Mouse (Mus musculus): ENCODE results near the gene Rnf207.
A peak's percentile ranks its signal among the peaks of the same experiment; 100 is the strongest.

The Rnf207 gene

GRCm38 (mm10) chr4:152272006-152272405 lies 46.8 kb downstream of the Rnf207 start:
- no peak for DNase-seq

- no peak for DNase-seq
Measured at GRCm38 (mm10) chr4:152271334-152271733, 47.5 kb downstream of the Rnf207 start.

GRCm38 (mm10) chr4:152270599-152270998 lies 48.2 kb downstream of the Rnf207 start:
- no peak for DNase-seq

- no peak for DNase-seq
Measured at GRCm38 (mm10) chr4:152269967-152270366, 48.8 kb downstream of the Rnf207 start.

- DNase-seq: no peak
Measured at GRCm38 (mm10) chr4:152267748-152268369, 50.9 kb downstream of the Rnf207 start.

- DNase-seq: no peak
Measured at GRCm38 (mm10) chr4:152266236-152266895, 52.4 kb downstream of the Rnf207 start.

- DNase-seq: no peak
Measured at GRCm38 (mm10) chr4:152265791-152266190, 53.0 kb downstream of the Rnf207 start.

GRCm38 (mm10) chr4:152264867-152265568 lies 53.8 kb downstream of the Rnf207 start:
- DNase-seq: peak in 1 of 2 experiments; percentile 29

GRCm38 (mm10) chr4:152264177-152264530 lies 54.6 kb downstream of the Rnf207 start:
- DNase-seq: peak in 1 of 2 experiments; percentile 49

- DNase-seq: peak; percentile 26 to 50
Measured at GRCm38 (mm10) chr4:152263512-152264176, 55.1 kb downstream of the Rnf207 start.

- DNase-seq: no peak
Measured at GRCm38 (mm10) chr4:152263089-152263488, 55.7 kb downstream of the Rnf207 start.

GRCm38 (mm10) chr4:152262187-152262586 lies 56.6 kb downstream of the Rnf207 start:
- no peak for DNase-seq

GRCm38 (mm10) chr4:152260451-152260850 lies 58.3 kb downstream of the Rnf207 start:
- no peak for DNase-seq

- DNase-seq: no peak
Measured at GRCm38 (mm10) chr4:152257070-152257469, 61.7 kb downstream of the Rnf207 start.
